In genomic region chr2:144441386-144441915, GRCm38 (mm10) we compare ENCODE assay signal across 9 mouse cellular contexts.
DNase-seq lines count a peak whose midpoint lies in the region; ATAC-seq and TF ChIP-seq lines count a peak whose summit lies in the region.
"Had no signal": no experiment of that assay in that cellular context is flagged by ENCODE, and none has a peak within 500 bp of the region (broad histone marks: within the 10 kb centered on the region; RNA-seq: fewer than 3 reads in every experiment).

No protein-coding gene starts in this region.

- WGBS in forebrain, embryonic 14.5 days = 83% methylated on average over 11 of the region's 11 CpGs
- 92% methylated on average over 11 of the region's 11 CpGs for WGBS in forebrain, embryonic 12.5 days
- 48% methylated on average over 11 of the region's 11 CpGs for WGBS in intestine, postnatal 0 days

- ATAC-seq in forebrain, embryonic 14.5 days = no peak
- ATAC-seq in forebrain, embryonic 12.5 days (ENCODE audit: low FRiP score) = no peak
- ATAC-seq in intestine, postnatal 0 days = peak; percentile 77

- DNase-seq in forebrain, embryonic 14.5 days (ENCODE audit: low spot score) = peak; percentile 32
- peak; percentile 67 to 76 for DNase-seq in right cerebral cortex, adult 2 months (ENCODE audit: low spot score in 2 of 2)
- DNase-seq in right cerebral cortex, postnatal 14 days = no peak
- peak; percentile 64 for DNase-seq in right cerebral cortex, postnatal 25 days
- DNase-seq in cerebellum, adult 18-20 months = no peak
- no peak for DNase-seq in thymus, adult 18-20 months

- TF ChIP-seq CTCF in intestine, postnatal 0 days (IDR thresholded peaks at IDR 0.05; ENCODE audit: low read depth) = no peak

- H3K4me2 ChIP-seq in forebrain, embryonic 14.5 days (ENCODE audit: low read length) = no peak overlapping the region
- H3K4me2 ChIP-seq in forebrain, embryonic 12.5 days = no peak overlapping the region
- no peak overlapping the region for H3K4me2 ChIP-seq in intestine, postnatal 0 days (replicated peaks; ENCODE audit: low read depth)
- H3K4me2 ChIP-seq: lung, embryonic 15.5 days had no signal

- H3K9me3 ChIP-seq in forebrain, embryonic 14.5 days (replicated peaks; ENCODE audit: control insufficient read depth, low read length) = no peaks in the 10 kb centered on the region
- no peaks in the 10 kb centered on the region for H3K9me3 ChIP-seq in forebrain, embryonic 12.5 days
- no peaks in the 10 kb centered on the region for H3K9me3 ChIP-seq in intestine, postnatal 0 days (ENCODE audit: control insufficient read depth)
- H3K9me3 ChIP-seq: lung, embryonic 15.5 days had no signal

- H3K27me3 ChIP-seq in forebrain, embryonic 14.5 days (replicated peaks; ENCODE audit: control insufficient read depth, insufficient read depth, low read length) = no peaks in the 10 kb centered on the region
- H3K27me3 ChIP-seq in forebrain, embryonic 12.5 days = no peaks in the 10 kb centered on the region
- H3K27me3 ChIP-seq in intestine, postnatal 0 days (replicated peaks; ENCODE audit: control insufficient read depth, insufficient read depth, low read length) = no peaks in the 10 kb centered on the region
- H3K27me3 ChIP-seq: lung, embryonic 15.5 days had no signal

- H3K36me3 ChIP-seq in forebrain, embryonic 14.5 days (ENCODE audit: control insufficient read depth, insufficient read depth, low read length) = no peaks in the 10 kb centered on the region
- no peaks in the 10 kb centered on the region for H3K36me3 ChIP-seq in forebrain, embryonic 12.5 days (replicated peaks)
- H3K36me3 ChIP-seq in intestine, postnatal 0 days (ENCODE audit: control insufficient read depth, insufficient read depth) = no peaks in the 10 kb centered on the region
- H3K36me3 ChIP-seq: lung, embryonic 15.5 days had no signal

- no peak overlapping the region for H3K27ac ChIP-seq in forebrain, embryonic 14.5 days (ENCODE audit: low read depth, low read length)
- no peak overlapping the region for H3K27ac ChIP-seq in forebrain, embryonic 12.5 days
- peak overlapping the region; percentile 73; the same call in 1 of the 2 replicates for H3K27ac ChIP-seq in intestine, postnatal 0 days (ENCODE audit: low read depth, low read length)
- H3K27ac ChIP-seq: lung, embryonic 15.5 days had no signal

- H3K4me3 ChIP-seq in forebrain, embryonic 14.5 days (ENCODE audit: low read depth, low read length) = no peak overlapping the region
- H3K4me3 ChIP-seq in forebrain, embryonic 12.5 days (replicated peaks) = no peak overlapping the region
- H3K4me3 ChIP-seq in intestine, postnatal 0 days (ENCODE audit: low read depth, low read length) = no peak overlapping the region
- H3K4me3 ChIP-seq: lung, embryonic 15.5 days had no signal

- H3K9ac ChIP-seq in forebrain, embryonic 14.5 days (ENCODE audit: low read length) = no peak overlapping the region
- no peak overlapping the region for H3K9ac ChIP-seq in forebrain, embryonic 12.5 days
- H3K9ac ChIP-seq in intestine, postnatal 0 days (ENCODE audit: low read depth, low read length) = no peak overlapping the region
- H3K9ac ChIP-seq: lung, embryonic 15.5 days had no signal

- H3K4me1 ChIP-seq in forebrain, embryonic 14.5 days (ENCODE audit: control insufficient read depth, insufficient read depth, low read length) = no peaks in the 10 kb centered on the region
- H3K4me1 ChIP-seq in forebrain, embryonic 12.5 days = no peaks in the 10 kb centered on the region
- no peaks in the 10 kb centered on the region for H3K4me1 ChIP-seq in intestine, postnatal 0 days (replicated peaks; ENCODE audit: control insufficient read depth, insufficient read depth, low read length)
- H3K4me1 ChIP-seq: lung, embryonic 15.5 days had no signal

Comparison
In these comparisons a context has a peak if more than half of its experiments do, and no peak if none do; other contexts are left out.
1. DNase-seq: peak in forebrain, embryonic 14.5 days (single experiment), right cerebral cortex, adult 2 months (2 of 2) and right cerebral cortex, postnatal 25 days (single experiment); none in right cerebral cortex, postnatal 14 days (single experiment), cerebellum, adult 18-20 months (0 of 2) and thymus, adult 18-20 months (0 of 2).